Mouse (Mus musculus) mouse trophoblast stem cell (cell line): ENCODE results near the gene Prkar2b.

Source experiments
- in situ Hi-C, 2 experiments: fragments of 300-500 bp; cut with MseI, MboI; formaldehyde crosslinking; loops; 2 replicates in 1 of 2; 3 replicates in 1 of 2; pipeline ENCODE4 v1.15.1; 2025

Gene Prkar2b

DNA sequence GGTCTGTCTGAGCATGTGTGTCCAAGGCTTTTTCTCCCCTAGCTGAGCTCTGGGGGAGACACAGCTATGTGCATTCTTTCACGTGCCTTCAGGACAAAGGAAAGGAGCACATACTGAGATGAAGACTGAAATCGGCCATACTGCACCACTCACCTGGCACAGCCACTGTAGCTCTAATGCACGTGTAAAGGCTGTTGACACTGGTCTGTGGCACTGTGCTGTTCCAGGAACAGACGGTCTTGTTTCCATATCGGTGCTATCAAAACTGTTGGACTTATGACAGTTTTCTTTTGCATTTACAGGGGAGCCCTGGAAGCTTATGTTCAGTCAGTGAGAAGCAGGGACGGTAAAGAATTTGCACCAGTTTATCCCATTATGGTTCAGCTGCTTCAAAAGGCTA lies 135.8 kb downstream of the Prkar2b start:
- in situ Hi-C loops, result loop anchor here (10.0 kb wide), 1 partner anchor 421 kb away; no protein-coding TSS in a partner anchor

DNA sequence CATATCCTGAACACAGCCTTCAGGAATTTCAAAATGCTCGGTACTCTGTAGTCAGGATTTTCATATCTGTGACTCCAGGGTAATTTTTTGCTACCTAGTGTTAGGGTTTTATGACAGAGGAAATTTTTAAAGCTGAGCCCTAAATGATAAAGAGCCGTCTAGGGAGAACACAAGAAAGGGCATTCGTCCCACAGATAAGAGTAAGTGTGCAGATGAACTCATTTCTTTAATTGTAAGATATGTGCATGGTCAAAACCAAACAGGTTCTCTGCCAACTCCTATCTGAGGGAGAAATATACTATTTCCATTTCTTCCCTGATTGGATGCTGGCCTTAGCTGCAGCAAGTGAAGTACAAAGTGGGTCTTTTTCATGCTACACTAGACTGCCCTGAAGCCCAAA lies 137.0 kb downstream of the Prkar2b start:
- in situ Hi-C loops, result loop anchor here (10.0 kb wide), 1 partner anchor 419 kb away; no protein-coding TSS in a partner anchor

GRCm38 (mm10) chr12:31920464-31921405 lies 140.4 kb downstream of the Prkar2b start:
- in situ Hi-C loops, result loop anchor here (10.0 kb wide), 1 partner anchor 416 kb away; no protein-coding TSS in a partner anchor

GRCm38 (mm10) chr12:31917245-31917644 lies 143.9 kb downstream of the Prkar2b start:
- in situ Hi-C loops, result no loop called here

DNA sequence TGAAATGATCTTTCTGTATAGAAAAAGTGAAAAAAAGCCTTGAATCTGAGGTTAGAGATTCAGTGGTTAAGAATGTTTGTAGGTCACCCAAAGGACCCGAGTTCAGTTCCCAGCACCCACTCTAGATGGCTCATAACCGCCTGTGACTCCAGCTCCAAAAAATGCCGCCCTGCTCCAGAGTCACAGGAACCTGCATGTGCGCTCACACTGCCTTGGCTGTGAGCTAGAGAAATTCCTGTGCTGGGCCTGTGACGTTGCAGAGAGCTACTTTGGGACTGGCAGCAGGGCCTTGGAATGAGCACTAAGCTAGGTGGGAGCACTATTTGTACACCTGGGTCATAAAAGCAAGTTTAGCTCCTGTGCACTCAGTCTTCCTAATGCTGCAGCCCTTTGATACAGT lies 144.4 kb downstream of the Prkar2b start:
- in situ Hi-C loops, result no loop called here

GRCm38 (mm10) chr12:31913614-31914013 lies 147.5 kb downstream of the Prkar2b start:
- in situ Hi-C loops, result no loop called here

GRCm38 (mm10) chr12:31912966-31913551 lies 148.0 kb downstream of the Prkar2b start:
- in situ Hi-C loops, result no loop called here
